Mouse (Mus musculus): ENCODE results near the gene Trmt13.
"Not testable (repeated sequence)": the region's sequence is repeated elsewhere in the genome, so short reads cannot be mapped to it uniquely, and the experiment has no call there.

The Trmt13 gene

GRCm38 (mm10) chr3:116632971-116633370 is 18.6 kb upstream of the Trmt13 start:
- no peak for DNase-seq

GRCm38 (mm10) chr3:116631459-116631858 is 17.1 kb upstream of the Trmt13 start:
- DNase-seq = no peak

DNA sequence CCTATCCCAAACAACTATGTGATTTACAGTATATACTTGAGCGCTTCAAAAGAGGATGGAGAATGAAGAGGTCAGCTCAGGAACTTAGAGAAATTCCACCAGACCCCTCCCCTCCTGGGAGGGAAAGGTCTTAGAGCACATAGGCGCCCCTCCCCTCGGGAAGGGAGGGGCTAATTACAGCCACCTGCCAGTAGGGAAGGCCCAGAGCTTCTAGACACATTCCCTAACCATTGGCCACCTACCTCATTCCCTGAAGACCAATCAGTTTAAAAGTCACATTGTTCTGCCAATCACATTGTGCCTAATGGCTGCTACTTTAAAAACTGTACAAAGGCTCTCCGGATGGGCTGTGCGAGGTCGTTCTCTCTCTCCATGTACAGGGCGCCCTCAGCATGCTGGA is 8.3 kb upstream of the Trmt13 start:
- DNase-seq = no peak

DNA sequence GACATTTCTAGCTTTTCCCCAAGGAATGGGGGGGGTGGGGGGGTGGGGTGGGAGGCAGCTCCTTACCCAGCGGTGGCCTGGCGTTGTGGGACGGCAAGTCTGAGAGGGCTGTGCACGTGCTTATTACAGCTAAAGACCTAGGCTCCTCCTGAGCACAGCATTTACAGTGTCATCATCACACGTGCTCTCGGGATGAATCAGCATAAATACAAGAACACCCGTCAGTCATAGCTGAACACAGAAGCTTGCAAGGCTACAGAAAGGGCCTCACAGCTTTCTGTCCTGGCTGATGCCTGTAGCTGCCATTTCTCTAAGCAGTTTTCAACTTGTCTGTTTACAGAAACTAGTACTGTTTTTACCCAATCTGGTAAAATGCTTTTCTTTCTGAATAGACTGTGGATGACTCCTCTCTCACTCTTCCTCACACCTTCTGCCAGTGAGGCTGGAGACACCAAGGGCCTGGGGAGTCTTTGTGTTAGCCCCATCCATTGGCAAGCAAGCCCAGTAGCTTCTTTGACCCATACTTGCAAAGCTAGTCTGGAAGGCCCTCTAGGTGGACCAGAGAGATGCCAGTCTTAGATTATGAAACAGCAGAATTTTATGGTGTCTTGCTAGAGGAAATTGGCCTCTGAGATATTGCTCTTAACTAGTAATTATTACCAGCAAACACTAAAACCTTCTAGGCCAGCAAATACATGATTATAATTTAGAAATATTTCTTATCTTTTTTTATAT is 6.4 kb upstream of the Trmt13 start:
- no peak for DNase-seq

DNA sequence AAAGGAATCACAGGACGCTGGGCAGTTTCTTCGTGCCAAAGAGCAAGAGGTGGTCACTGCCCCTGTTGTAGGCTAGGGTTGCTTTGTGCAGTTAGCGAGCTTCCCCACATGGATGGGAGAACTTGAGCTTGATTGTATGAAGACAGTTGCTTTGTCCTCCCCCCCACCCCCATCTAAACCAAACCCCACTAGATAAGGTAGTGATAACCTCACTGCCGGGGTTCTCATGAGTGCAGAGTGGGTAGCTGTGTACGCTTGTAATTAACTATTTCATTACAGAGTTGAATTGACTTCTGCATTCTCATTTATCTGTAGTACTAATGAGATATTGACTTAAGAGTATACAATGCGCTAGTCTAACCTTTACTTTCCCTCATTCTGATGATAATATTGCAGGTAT is 4.5 kb upstream of the Trmt13 start:
- no peak for DNase-seq

- DNase-seq = no peak
These were observed 1.1 kb upstream of the Trmt13 start for GRCm38 (mm10) chr3:116615318-116616068.

GRCm38 (mm10) chr3:116604570-116604969 is 9.8 kb downstream of the Trmt13 start:
- DNase-seq = no peak

GRCm38 (mm10) chr3:116601781-116602180 is 12.6 kb downstream of the Trmt13 start:
- no peak for DNase-seq

DNA sequence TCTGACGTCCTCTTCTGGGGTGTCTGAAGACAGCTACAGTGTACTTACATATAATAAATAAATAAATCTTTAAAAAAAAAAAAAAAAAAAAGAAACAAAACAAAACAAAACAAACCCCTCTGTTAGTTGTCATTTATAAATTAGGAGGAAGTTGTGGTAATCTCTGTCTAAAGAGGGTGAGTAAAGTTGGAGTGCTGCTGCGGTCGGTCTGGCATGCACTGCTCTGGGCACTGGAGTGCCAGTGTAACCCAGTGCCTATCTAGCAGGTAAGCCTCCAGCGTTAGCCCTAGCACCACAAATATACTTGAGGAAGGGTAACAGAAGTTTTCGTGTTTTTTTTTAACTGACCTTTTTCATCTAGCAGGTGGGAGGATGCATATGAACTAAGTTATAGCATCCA is 13.4 kb downstream of the Trmt13 start:
- DNase-seq = no peak

DNA sequence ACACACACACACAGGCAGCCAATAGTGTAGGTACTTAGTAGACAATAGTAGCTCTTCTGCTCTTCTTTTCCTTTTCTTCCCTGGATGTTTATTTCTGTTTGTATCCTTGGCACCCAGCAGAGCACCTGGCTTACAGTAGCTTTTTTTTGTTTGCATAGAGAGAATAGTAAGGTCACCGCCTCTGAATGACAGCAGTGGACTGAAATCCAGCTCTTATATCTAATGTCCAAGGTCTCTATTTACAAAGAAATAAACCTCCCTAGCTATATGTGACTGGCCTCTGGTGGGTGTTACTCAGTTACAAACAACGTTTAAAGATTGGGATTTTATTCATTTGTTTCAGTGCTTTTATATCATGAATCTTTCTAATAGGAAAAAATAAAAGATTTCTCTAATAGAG is 14.7 kb downstream of the Trmt13 start:
- DNase-seq = no peak

DNA sequence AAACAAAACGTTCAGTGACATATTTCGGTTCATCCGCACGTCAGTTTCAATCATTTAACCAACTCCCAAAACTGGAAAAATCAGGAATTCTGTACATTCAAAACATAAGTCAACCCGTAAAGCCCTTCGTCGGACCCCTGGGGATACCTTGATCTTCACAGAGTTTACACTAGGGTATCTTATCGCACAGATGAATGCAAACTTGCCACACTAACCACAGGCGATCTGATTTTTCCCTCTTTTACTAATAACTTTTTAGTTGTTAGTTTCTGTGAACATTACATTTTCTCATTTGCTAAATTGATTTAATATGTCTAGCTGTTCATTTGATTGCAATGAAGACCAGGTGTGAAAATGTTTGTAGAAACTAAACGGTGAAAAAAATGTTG is 18.8 kb downstream of the Trmt13 start:
- no peak for DNase-seq

DNA sequence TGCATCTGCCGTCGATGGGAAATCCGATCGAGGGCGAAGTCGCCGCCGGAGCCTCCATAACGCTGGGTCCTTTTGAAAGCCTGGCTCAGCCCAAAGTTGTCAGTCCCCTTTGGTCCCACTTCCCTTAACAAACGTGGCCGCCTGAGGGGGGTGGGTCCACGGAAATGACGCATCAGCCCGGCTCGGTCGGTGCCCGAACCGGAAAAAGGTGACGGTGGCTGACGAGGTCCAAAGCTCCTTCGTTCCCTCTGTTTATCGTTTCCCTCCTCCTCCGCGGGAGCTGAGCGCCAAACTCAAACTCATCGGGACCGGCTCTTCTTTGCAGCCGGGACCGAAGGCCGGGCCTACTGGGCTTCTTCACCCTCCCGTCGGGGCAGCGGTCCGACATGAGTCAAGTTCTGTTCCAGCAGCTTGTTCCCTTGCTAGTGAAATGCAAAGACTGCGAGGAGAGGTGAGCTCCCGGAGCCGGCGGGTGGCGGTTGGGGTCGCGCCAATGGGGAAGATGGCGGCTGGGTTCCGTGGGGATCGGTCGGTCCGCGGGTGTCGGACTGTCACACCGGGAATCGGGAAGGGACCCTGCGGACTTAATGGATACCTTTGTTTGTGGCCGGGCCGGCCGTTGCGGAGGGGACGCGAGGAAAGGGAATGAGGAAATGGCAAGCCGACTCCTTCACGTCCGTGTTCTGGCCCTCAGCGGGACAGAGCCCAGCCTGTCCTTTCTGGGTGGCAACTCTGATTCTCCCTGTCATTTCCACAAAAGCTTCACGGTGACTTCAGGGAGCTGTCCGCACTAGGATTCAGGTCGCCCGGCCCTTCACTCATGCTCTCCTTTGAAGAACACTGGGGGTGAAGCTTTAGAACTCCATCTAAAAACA is 19.4 kb downstream of the Trmt13 start, which contains the start of gene Sass6:
Gene Sass6, plus strand, starts transcription at position 255 of the 875 bp plus-strand sequence.
- DNase-seq = peak; percentile 96

GRCm38 (mm10) chr3:116594076-116594727 is 20.2 kb downstream of the Trmt13 start:
- DNase-seq = no peak

GRCm38 (mm10) chr3:116582201-116582600 is 32.2 kb downstream of the Trmt13 start:
- DNase-seq = no peak

GRCm38 (mm10) chr3:116577286-116577685 is 37.1 kb downstream of the Trmt13 start:
- DNase-seq = no peak

- no peak for DNase-seq
These were observed 43.8 kb downstream of the Trmt13 start for GRCm38 (mm10) chr3:116570628-116571027.

DNA sequence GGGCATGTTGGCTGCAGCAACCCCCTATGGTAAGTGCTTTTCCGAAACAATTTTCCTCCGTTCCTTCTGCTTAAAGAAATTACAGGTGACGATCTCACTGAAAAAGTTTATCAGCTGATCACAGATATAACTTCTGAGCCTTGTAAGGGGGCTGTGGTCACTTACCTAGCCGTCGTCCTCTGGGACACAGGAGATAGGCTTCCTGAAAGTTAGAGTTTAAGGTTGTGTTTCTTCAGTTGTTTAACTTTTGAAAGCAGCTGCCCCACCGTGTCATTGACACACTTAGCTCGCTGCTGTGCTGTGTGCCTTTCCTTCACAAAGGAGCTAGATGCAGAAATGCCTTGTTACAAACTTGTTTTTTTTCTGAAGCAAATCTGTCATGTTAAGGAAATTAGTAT is 51.3 kb downstream of the Trmt13 start:
- DNase-seq = no peak

GRCm38 (mm10) chr3:116562408-116563094 is 51.8 kb downstream of the Trmt13 start, which contains the start of gene Lrrc39:
Gene Lrrc39, plus strand, starts transcription at chr3:116562973.
- DNase-seq = peak; percentile 26

DNA sequence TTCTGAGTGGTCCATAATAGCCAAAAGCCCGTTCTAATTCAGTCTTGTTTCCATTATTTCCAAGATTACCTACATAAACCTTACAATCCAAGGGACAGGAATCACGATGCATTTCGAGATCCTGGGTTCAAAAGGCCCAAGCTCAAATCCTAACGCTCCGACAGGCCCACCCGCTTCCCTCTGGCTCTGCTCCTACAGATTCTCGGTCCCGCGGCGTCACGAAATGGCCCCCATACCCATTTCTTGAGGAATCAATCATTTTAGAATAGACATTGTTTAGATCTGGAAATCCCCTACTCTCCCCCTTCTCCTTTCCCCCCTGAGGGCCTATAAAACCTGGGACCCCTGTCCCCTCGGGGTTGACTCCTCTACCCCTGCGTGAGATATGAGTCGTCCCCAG is 53.1 kb downstream of the Trmt13 start:
- not testable (repeated sequence) for DNase-seq

- DNase-seq = no peak
These were observed 63.0 kb downstream of the Trmt13 start for GRCm38 (mm10) chr3:116551362-116551761.

- DNase-seq = no peak
These were observed 67.0 kb downstream of the Trmt13 start for GRCm38 (mm10) chr3:116547430-116547829.

DNA sequence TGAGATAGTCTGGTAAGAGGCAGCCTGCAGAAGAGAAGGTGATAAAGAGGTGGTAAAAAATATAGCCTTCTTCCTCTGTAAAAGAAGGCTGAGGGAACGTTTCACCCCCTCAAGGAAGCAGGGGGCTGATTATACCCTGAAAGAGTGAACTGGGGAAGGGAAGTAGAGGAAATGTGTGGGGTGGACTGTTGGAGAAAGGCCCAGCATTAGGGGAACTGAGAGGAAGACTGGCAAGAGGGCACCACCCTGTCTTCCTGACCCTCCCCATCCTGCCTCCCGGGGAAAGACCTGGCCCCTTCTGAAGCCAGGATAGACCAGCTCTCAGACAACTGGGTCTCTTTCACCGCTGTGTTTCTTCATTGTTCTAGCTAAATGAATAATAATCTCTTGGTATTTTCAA is 71.9 kb downstream of the Trmt13 start:
- no peak for DNase-seq
